Mouse (Mus musculus) liver, embryonic 14.5 days (tissue): Measurements from ENCODE around the gene Timm10. TPM values are rescaled to one million over a fixed set of nuclear protein-coding genes. Genes with fewer than 3 reads are reported as not detected.
A peak's percentile ranks its signal among the peaks of the same experiment; 100 is the strongest.

Source experiments
- ATAC-seq: fragments of 200-750 bp; cut with Nextera tagmentation; 2 replicates; pipeline ENCODE4 v1.8.0; 2017; ENCODE audit warnings: moderate number of reproducible peaks, mild to moderate bottlenecking, moderate library complexity; ENCODE audit not compliant: insufficient read depth
- DNase-seq, 3 experiments: peaks; one replicate each; pipeline ENCODE4 v3.0.0-alpha.2; 2012 to 2013; ENCODE audit warnings: low read depth in 3 of 3, low spot score in 3 of 3
- H3K27ac ChIP-seq: fragments of 300-500 bp; sonication (generic); 2 replicates; pipeline ENCODE4 v1.5.1; 2014; ENCODE audit warnings: moderate library complexity, mild to moderate bottlenecking, control low read depth, inconsistent platforms
- H3K27me3 ChIP-seq: fragments of 300-500 bp; sonication (generic); 2 replicates; pipeline ENCODE4 v1.6.1; 2014; ENCODE audit warnings: mild to moderate bottlenecking, low read length, moderate library complexity; ENCODE audit not compliant: control insufficient read depth, insufficient read depth
- H3K36me3 ChIP-seq: fragments of 300-500 bp; sonication (generic); replicated peaks from 2 replicates; pipeline ENCODE4 v1.6.1; 2014; ENCODE audit warnings: low read depth; ENCODE audit not compliant: control insufficient read depth, insufficient read depth
- H3K4me1 ChIP-seq, 2 experiments: fragments of 200-500 bp in 1 of 2; fragments of 300-500 bp in 1 of 2; sonication (generic) in 1 of 2; replicated peaks; 2 replicates each; pipeline ENCODE4 v1.6.1; 2012 to 2014; ENCODE audit warnings: antibody characterized with exemption in 1 of 2, inconsistent platforms in 1 of 2, low read length in 1 of 2; ENCODE audit not compliant: control insufficient read depth in 2 of 2, insufficient read depth in 2 of 2
- H3K4me2 ChIP-seq: fragments of 300-500 bp; sonication (generic); 2 replicates; pipeline ENCODE4 v1.6.1; 2014; ENCODE audit warnings: low read depth, mild to moderate bottlenecking, control low read depth, moderate library complexity
- H3K4me3 ChIP-seq, 2 experiments: fragments of 200-500 bp in 1 of 2; fragments of 300-500 bp in 1 of 2; sonication (generic) in 1 of 2; 2 replicates each; pipeline ENCODE4 v1.5.1; 2012 to 2014; ENCODE audit warnings: low read depth in 2 of 2, low read length in 2 of 2, mild to moderate bottlenecking in 2 of 2, control low read depth in 1 of 2, inconsistent platforms in 1 of 2, moderate library complexity in 1 of 2; ENCODE audit not compliant: insufficient read depth in 1 of 2
- H3K9ac ChIP-seq: fragments of 300-500 bp; sonication (generic); replicated peaks from 2 replicates; pipeline ENCODE4 v1.6.1; 2014; ENCODE audit warnings: mild to moderate bottlenecking, control low read depth, moderate library complexity
- H3K9me3 ChIP-seq: fragments of 300-500 bp; sonication (generic); 2 replicates; pipeline ENCODE4 v1.6.1; 2016; ENCODE audit warnings: low read length, mixed read lengths; ENCODE audit not compliant: control insufficient read depth
- CTCF ChIP-seq: IDR thresholded peaks from 2 replicates; pipeline ENCODE4 v1.5.1; 2016; ENCODE audit warnings: antibody characterized with exemption, low read depth, control low read depth
- EP300 ChIP-seq: IDR thresholded peaks from 2 replicates; pipeline ENCODE4 v1.6.1; 2016; ENCODE audit warnings: antibody characterized with exemption, low read depth
- WGBS: fragments of 180-500 bp; shearing (Covaris S2); extraction: QIAGEN DNeasy Blood & Tissue Kit; methylation state at CpG from one replicate; pipeline ENCODE4 v1.1.7; 2014; ENCODE audit not compliant: insufficient replicate concordance; 5-methylcytosine and 5-hydroxymethylcytosine counted together
- polyA plus RNA-seq, 2 experiments: library from polyadenylated mRNA; depleted of rRNA in 1 of 2; stranded (reverse) in 1 of 2; unstranded in 1 of 2; fragments of >200 nt; fragmentation: Nextera tagmentation in 1 of 2; extraction: Ambion mirVana in 1 of 2; gene quantifications; 2 replicates each; pipeline versions ENCODE4 v1.2.1 to v1.2.3; 2012 to 2014

The Timm10 gene
- polyA plus RNA-seq, 2 experiments, result 41.5 to 46.6 TPM

DNA sequence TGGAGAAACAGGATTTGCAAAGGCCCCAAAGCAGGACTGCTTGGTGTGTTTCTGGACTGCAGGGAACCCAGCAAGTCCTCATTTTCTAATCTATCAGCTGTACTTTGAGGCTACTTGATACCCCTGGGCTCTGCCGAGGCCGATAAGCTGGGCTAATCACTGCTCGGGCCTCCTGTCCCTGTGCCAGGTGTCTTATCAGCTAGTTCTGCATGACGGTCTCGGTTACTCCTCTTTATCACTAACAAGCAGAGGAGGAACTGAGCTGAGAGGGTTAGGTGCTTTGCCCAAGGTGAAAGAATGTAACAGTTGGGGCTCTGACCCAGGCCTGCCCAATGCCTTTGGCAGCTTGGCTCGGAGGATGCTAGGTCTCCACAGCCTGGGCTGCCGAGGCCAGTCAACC lies 14.9 kb upstream of the Timm10 start:
- H3K27ac ChIP-seq, result peak overlapping the region; percentile 99
- H3K4me2 ChIP-seq, result peak overlapping the region; percentile 91
- peaks cover 40 to 46% of the 10 kb centered on the region in 2 experiments for H3K4me1 ChIP-seq
- H3K4me3 ChIP-seq, result peak overlapping the region; percentile 12 to 49; a peak in 2 of 4 replicates
- 12% methylated on average over 7 of the region's 7 CpGs for WGBS
- no peaks in the 10 kb centered on the region for H3K9me3 ChIP-seq
- peaks cover 36% of the 10 kb centered on the region for H3K36me3 ChIP-seq
- TF ChIP-seq CTCF, result no peak
- peak; percentile 100 for TF ChIP-seq EP300
- ATAC-seq (peak; percentile 96), DNase-seq (peak; percentile 95 to 97 (median 95))
- H3K27me3 ChIP-seq, result no peaks in the 10 kb centered on the region
- peak overlapping the region; percentile 77 for H3K9ac ChIP-seq

DNA sequence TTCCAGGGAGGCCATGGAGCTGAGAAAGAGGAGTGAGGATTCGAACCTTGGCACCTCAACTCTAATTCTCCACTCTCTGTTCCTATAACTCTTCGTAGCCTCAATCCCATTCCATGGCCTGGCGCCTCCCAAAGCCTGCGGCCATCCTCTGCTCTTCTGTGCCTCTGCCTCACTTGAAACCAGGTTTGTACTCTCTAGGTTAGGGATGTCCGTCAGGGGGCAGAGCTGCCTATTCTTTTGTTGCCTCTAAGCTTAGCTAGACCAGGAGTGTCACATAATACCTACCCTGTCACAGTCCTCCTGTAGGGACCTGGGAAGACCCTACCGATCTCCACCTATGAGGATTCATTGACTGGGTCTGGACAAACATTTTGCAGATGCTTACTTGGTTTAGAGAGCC lies 14.1 kb upstream of the Timm10 start:
- ATAC-seq (no peak), DNase-seq (no peak)
- WGBS, result 73% methylated on average over 6 of the region's 6 CpGs
- TF ChIP-seq CTCF (peak; percentile 50), EP300 (no peak)
- Histone ChIP-seq H3K4me3 (peak overlapping the region in 1 of 2 experiments; percentile 47; a peak in 2 of 4 replicates), H3K4me2 (peak overlapping the region; percentile 91), H3K4me1 (peaks cover 40 to 46% of the 10 kb centered on the region in 2 experiments), H3K27ac (peak overlapping the region; percentile 99), H3K9ac (peak overlapping the region; percentile 77), H3K9me3 (no peaks in the 10 kb centered on the region), H3K36me3 (peaks cover 30% of the 10 kb centered on the region), H3K27me3 (no peaks in the 10 kb centered on the region)

DNA sequence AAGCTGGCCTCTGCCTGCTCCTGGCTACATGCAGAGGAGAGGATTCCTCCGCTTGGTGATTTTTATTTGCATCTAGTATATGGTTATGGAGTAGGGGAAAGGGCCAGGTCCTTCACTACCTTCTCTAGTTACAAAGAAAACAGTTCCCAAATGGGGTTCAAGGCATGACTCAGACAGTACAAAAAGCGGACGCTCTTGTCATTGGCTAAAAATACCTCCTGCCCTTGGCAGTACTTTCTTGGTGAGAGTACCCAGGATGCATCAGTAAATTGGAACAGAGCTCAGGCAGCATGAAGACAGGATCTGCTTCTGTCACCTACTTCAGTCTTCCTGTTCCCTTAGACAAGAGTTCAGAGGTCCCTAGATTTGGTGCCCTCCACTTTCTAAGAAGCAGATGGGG lies 6.9 kb upstream of the Timm10 start:
- no peak overlapping the region for H3K4me2 ChIP-seq
- TF ChIP-seq EP300 (no peak), CTCF (no peak)
- H3K9ac ChIP-seq, result no peak overlapping the region
- no peak for DNase-seq
- H3K9me3 ChIP-seq, result no peaks in the 10 kb centered on the region
- no peak overlapping the region for H3K4me3 ChIP-seq
- H3K4me1 ChIP-seq, result peaks cover 3 to 12% of the 10 kb centered on the region in 2 experiments
- no peaks in the 10 kb centered on the region for H3K36me3 ChIP-seq
- no peak for ATAC-seq
- H3K27me3 ChIP-seq, result peaks cover 55% of the 10 kb centered on the region
- WGBS, result 39% methylated on average over 3 of the region's 3 CpGs
- no peak overlapping the region for H3K27ac ChIP-seq

DNA sequence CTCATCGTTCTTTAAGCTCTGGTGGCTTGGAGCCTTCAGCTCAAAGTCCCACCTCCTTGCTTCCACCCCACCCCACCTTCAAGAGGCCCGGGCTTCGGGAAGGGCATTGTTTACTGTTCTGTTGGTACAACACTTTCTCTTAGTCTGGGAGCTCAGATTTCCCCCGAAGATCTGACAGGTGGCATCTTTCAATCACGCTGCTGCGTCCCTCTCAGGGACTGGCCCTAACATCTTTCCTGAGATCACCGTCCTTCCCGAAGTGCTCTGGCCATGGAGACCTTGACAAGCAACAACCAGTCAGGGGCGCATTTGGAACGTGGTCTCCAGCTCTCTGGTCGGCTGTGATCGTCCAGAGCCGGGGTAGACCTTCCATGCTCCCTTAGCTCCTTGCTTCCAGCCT lies 4.2 kb upstream of the Timm10 start, which contains the start of gene Smtnl1:
Smtnl1 (minus strand) TSS at position 101 of the 400 bp plus-strand sequence.
- Histone ChIP-seq H3K27ac (no peak within 1 kb of the TSS), H3K9ac (no peak within 1 kb of the TSS), H3K9me3 (no peaks in the 10 kb centered on the region), H3K36me3 (no peaks in the 10 kb centered on the region), H3K4me3 (no peak within 1 kb of the TSS), H3K4me1 (peaks cover 4 to 18% of the 10 kb centered on the region in 2 experiments), H3K27me3 (peaks cover 55% of the 10 kb centered on the region), H3K4me2 (no peak within 1 kb of the TSS)
- TF ChIP-seq CTCF, result no peak
- no peak for TF ChIP-seq EP300
- WGBS, result 35% methylated on average over 13 of the region's 13 CpGs
- ATAC-seq (no peak), DNase-seq (no peak)

DNA sequence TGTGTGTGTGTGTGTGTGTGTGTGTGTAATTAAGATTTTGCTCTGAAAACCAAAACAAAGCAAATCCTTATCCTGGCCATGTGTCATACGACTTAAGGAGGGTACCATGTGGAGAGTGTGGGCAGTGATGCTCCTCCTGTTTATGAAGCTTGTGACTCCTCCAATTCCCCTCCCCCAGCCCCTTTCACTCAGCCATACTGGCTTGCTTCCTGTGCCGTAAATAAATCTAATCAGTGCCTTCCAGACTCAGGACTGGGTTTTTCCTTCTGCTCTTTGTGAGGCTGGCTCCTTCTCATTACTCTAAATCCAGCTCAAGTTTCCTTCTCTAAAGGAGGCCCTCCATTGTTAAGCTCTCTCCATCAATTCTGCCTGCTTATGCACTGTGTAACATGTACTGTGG lies 3.6 kb upstream of the Timm10 start:
- H3K4me1 ChIP-seq, result peaks cover 9 to 24% of the 10 kb centered on the region in 2 experiments
- H3K36me3 ChIP-seq, result no peaks in the 10 kb centered on the region
- no peaks in the 10 kb centered on the region for H3K9me3 ChIP-seq
- no peak for DNase-seq
- no peak overlapping the region for H3K4me2 ChIP-seq
- TF ChIP-seq EP300 (0 out of 2 replicates have a peak, but pooled peaks have one; percentile 16), CTCF (no peak)
- H3K27me3 ChIP-seq, result peaks cover 54% of the 10 kb centered on the region
- no peak for ATAC-seq
- no peak overlapping the region for H3K27ac ChIP-seq
- H3K9ac ChIP-seq, result no peak overlapping the region
- 5% methylated on average over 2 of the region's 2 CpGs for WGBS
- no peak overlapping the region for H3K4me3 ChIP-seq
